Mouse (Mus musculus): ENCODE measurements at regions not wholly inside any gene's neighbourhood (a gene's known extent, or its start where the extent isn't known, plus 50 kb on each side); places are given as distances from the start of the nearest gene placed in this dataset.

DNA sequence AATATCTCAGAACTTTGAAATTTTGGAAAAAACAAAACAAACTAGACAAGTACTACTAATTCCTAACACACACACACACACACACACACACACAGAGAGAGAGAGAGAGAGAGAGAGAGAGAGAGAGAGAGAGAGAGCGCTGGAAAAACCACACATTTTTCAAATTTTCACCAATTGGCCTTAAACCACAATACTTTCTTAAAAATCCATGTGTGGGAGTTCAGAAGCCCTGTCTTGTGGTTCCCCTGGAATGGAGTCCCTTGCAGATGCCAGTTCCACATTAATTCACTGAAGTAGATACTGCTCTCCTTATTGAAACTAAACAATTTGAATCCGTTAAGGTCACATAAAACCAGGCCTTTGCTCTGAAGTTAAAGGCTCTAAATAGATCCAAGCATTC, 146.0 kb upstream of the Satb1 start:
- WGBS = 80% methylated on average over 2 of the region's 2 CpGs
- no peaks in the 10 kb centered on the region for H3K4me1 ChIP-seq
- ATAC-seq = no peak
- H3K4me3 ChIP-seq = no peak overlapping the region
- no peaks in the 10 kb centered on the region for H3K9me3 ChIP-seq (replicated peaks)
- no peak overlapping the region for H3K9ac ChIP-seq
- H3K27ac ChIP-seq = no peak overlapping the region
- H3K27me3 ChIP-seq = no peaks in the 10 kb centered on the region
- H3K36me3 ChIP-seq (ENCODE audit: poor library complexity, severe bottlenecking) = no peaks in the 10 kb centered on the region
- no peak overlapping the region for H3K4me2 ChIP-seq

DNA sequence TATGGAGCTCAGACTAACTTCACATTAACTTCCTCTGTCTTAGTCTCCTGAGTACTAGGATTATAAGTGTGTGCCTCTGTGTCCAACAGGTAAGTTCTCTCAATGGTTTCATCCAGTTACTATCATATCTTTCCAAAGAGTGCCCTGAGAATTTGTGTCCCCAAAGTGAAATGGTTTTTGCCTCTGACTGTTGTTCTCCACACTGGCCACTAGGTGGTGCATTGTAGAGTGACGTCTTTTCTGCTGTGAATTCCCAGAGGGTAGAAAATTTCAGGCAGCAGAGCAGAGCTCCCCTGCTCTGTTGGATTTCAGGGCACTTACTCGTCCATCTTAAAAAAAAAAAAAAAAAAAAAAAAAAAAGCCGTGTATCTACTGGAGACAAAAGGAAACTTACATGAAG, 138.4 kb upstream of the Satb1 start:
- no peaks in the 10 kb centered on the region for H3K9me3 ChIP-seq (replicated peaks)
- no peaks in the 10 kb centered on the region for H3K36me3 ChIP-seq (ENCODE audit: poor library complexity, severe bottlenecking)
- 46% methylated on average over 3 of the region's 3 CpGs for WGBS
- H3K4me1 ChIP-seq = no peaks in the 10 kb centered on the region
- no peaks in the 10 kb centered on the region for H3K27me3 ChIP-seq
- no peak for ATAC-seq
- no peak overlapping the region for H3K9ac ChIP-seq
- no peak overlapping the region for H3K4me2 ChIP-seq
- H3K27ac ChIP-seq = no peak overlapping the region
- H3K4me3 ChIP-seq = no peak overlapping the region

DNA sequence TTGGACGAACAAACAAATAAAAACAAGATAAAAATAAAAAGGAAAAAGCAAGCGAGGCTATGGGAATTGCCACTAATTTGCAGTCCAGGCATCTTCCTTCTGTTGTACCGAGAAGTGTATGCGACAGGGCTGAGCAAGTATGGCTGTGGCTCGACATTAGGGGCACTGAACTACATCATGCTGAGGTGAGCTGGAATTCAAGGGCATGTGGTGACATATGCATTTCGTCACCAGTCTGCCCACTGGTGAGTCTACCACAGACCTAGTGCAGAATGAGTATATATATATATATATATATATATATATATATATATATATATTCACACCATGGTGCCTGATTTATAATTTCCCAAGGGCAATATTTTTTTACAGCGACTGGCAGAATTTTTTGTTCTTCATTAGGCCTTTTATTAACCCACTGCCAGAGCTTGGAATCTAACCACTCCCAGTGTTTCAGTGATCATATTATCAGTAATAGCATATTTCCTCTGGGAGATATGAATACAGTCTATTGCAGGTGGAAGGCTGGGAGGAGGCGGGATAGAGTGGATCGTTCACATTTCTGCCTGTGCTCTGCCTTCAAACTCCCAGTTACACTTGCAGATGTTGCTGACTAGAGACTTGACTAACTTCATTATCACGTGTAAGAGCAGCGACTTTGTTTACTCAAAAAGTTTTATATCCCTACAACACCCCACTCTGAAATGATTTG, 133.6 kb upstream of the Satb1 start:
- H3K4me1 ChIP-seq = no peaks in the 10 kb centered on the region
- no peak overlapping the region for H3K4me2 ChIP-seq
- no peaks in the 10 kb centered on the region for H3K36me3 ChIP-seq (ENCODE audit: poor library complexity, severe bottlenecking)
- no peak overlapping the region for H3K9ac ChIP-seq
- WGBS = 85% methylated on average over 11 of the region's 11 CpGs
- ATAC-seq = no peak
- no peak overlapping the region for H3K4me3 ChIP-seq
- H3K27me3 ChIP-seq = no peaks in the 10 kb centered on the region
- no peak overlapping the region for H3K27ac ChIP-seq
- H3K9me3 ChIP-seq (replicated peaks) = no peaks in the 10 kb centered on the region

DNA sequence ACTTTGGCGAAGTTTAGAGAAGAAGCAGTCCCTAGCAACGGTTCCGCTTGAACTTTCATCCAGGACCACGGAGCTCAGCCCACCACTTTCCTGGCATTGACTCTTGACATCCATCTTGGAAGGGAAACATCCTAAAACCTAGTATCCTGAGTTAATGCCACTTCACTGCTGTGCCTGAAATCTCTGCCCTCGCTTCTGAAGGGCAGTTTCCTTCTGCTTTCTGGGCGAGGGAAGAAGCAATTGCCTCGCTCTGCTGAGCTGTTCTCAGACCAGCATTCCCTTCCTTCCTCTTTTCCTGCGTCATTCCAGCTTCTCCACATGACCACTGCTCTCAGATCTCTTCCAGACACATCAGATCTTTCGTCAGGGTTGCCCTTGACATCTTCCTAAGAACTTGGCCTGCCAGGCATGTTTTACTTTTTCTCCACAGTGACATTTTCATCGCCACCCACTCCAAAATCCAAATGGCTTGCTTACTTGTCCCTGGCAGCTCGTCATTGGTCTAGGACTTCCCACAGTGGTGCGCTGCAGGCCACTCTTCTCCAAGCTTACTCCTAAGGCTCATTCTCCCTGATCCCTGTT, 129.5 kb upstream of the Satb1 start:
- no peak for ATAC-seq
- Histone ChIP-seq H3K4me1 (no peaks in the 10 kb centered on the region), H3K9me3 (replicated peaks) (no peaks in the 10 kb centered on the region), H3K27ac (no peak overlapping the region), H3K27me3 (no peaks in the 10 kb centered on the region), H3K9ac (no peak overlapping the region), H3K4me3 (no peak overlapping the region), H3K36me3 (ENCODE audit: poor library complexity, severe bottlenecking) (no peaks in the 10 kb centered on the region), H3K4me2 (no peak overlapping the region)
- WGBS = 87% methylated on average over 12 of the region's 12 CpGs

DNA sequence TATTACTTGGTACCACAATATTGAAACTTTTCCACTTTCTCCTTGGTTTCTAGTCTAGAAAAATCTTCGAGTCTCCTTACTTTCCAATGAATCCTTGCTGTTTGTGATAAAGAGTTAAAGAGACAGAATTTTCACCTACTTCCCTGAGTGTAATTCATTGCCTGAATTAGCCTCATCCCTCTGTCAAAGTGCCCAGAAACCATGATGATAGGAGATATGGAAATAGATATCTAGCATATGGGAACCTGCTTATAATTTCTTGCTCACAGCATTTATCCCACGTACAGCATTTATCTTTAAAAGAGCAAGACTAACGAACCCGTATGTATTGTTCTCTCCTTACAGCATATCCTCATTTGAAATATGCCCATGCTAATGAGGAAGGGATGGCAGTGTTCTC, 128.2 kb upstream of the Satb1 start:
- Histone ChIP-seq H3K36me3 (ENCODE audit: poor library complexity, severe bottlenecking) (no peaks in the 10 kb centered on the region), H3K27me3 (no peaks in the 10 kb centered on the region)

DNA sequence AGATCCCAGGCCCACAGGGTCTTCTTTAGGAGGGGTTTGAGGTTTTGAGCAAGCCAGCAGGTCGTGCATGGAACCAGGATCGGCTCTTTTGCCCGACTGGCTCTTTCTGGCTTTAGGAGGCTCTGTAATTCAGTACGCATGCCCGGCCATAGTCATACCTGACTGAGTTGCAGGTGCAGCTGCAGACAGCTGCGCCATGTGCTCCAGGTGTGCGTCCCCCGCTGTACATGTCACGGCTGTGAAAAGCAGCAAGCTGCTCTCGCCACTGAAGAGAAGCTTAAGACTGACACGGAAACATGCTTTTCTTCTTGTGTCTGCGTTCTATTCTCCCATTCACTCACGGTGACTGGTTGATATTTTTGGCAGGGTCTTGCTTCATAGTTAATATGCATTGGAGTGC, 123.2 kb upstream of the Satb1 start:
- Histone ChIP-seq H3K9ac (no peak overlapping the region), H3K9me3 (replicated peaks) (no peaks in the 10 kb centered on the region), H3K27me3 (no peaks in the 10 kb centered on the region), H3K27ac (no peak overlapping the region), H3K36me3 (ENCODE audit: poor library complexity, severe bottlenecking) (no peaks in the 10 kb centered on the region), H3K4me2 (no peak overlapping the region), H3K4me1 (no peaks in the 10 kb centered on the region), H3K4me3 (no peak overlapping the region)
- ATAC-seq = no peak
- 88% methylated on average over 13 of the region's 13 CpGs for WGBS

More for the DNA sequence above, 128.2 kb upstream of the Satb1 start:
- no peak overlapping the region for H3K4me2 ChIP-seq
- H3K27ac ChIP-seq = no peak overlapping the region
- no peak for ATAC-seq
- no peak overlapping the region for H3K9ac ChIP-seq
- whole genome bisulfite sequencing = 75% methylated on average over 4 of the region's 4 CpGs
- H3K9me3 ChIP-seq (replicated peaks) = no peaks in the 10 kb centered on the region
- no peak overlapping the region for H3K4me3 ChIP-seq
- H3K4me1 ChIP-seq = no peaks in the 10 kb centered on the region

DNA sequence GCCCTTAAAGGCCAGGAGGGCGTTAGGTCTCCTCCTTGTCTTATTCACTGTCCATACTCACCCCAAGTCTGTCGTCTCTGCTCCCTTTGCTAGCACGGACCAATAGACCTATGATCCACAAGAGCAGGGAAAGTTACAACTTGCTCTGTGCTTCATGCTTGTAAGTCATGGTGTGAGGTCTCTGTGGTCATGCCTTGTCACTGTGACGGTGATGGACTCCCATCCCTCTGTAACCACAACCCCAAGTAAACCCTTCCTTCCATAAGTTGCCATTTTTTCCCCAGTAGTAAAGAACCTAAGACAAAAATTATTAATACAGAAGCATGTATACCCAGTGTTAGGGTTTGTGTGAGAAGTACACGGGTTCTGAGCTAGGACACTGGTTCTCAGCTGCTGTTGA, 104.6 kb upstream of the Satb1 start:
- Histone ChIP-seq H3K4me1 (no peaks in the 10 kb centered on the region), H3K4me2 (no peak overlapping the region), H3K9ac (no peak overlapping the region), H3K9me3 (replicated peaks) (no peaks in the 10 kb centered on the region), H3K4me3 (no peak overlapping the region), H3K27me3 (no peaks in the 10 kb centered on the region), H3K36me3 (ENCODE audit: poor library complexity, severe bottlenecking) (no peaks in the 10 kb centered on the region), H3K27ac (no peak overlapping the region)
- WGBS = 89% methylated on average over 5 of the region's 5 CpGs
- ATAC-seq = no peak

DNA sequence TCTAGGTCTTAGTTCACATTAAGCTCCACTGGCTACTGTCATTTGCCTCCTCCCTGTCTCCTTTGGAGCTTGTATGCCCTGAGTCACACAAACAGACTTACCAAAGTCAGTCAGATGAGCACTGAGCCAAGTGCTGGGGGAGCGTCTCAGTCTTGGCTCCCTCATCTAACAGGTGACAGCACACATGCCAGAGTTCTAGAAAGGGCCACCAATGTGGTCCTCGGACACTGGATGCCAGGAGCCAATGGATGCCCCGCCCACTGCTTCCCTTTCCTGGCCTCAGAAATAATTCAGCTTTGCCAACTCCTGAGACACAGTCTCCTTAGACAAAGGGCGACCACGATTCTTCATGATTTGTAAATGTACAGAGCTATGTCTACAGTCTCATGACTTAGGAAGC, 103.0 kb upstream of the Satb1 start:
- whole genome bisulfite sequencing = 83% methylated on average over 5 of the region's 5 CpGs
- ATAC-seq = no peak
- no peak overlapping the region for H3K4me3 ChIP-seq
- no peaks in the 10 kb centered on the region for H3K9me3 ChIP-seq (replicated peaks)
- no peaks in the 10 kb centered on the region for H3K36me3 ChIP-seq (ENCODE audit: poor library complexity, severe bottlenecking)
- no peaks in the 10 kb centered on the region for H3K4me1 ChIP-seq
- H3K4me2 ChIP-seq = no peak overlapping the region
- no peaks in the 10 kb centered on the region for H3K27me3 ChIP-seq
- no peak overlapping the region for H3K9ac ChIP-seq
- H3K27ac ChIP-seq = no peak overlapping the region

DNA sequence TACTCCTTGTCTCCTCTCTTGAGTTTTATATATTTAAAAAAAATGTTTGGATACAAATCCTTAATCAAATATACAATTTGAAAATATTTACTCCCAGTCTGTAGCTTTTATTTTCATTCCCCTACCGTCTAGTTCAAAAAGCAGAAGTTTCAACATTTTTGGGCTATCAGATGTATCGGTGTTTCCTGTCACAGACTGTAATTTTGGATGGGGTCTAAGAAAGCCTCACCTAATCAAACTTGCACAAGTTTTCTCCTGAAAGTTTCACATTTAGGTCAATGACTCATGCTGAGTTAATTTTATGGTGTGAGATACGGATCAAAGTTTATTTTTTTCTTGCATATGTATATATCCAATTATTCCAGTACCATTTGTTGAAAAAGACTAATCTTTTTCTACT, 93.3 kb upstream of the Satb1 start:
- Histone ChIP-seq H3K9ac (no peak overlapping the region), H3K27ac (no peak overlapping the region), H3K4me3 (no peak overlapping the region), H3K9me3 (replicated peaks) (no peaks in the 10 kb centered on the region), H3K27me3 (no peaks in the 10 kb centered on the region), H3K36me3 (ENCODE audit: poor library complexity, severe bottlenecking) (no peaks in the 10 kb centered on the region), H3K4me1 (no peaks in the 10 kb centered on the region), H3K4me2 (no peak overlapping the region)
- WGBS = 92% methylated on average over 3 of the region's 3 CpGs
- ATAC-seq = no peak

DNA sequence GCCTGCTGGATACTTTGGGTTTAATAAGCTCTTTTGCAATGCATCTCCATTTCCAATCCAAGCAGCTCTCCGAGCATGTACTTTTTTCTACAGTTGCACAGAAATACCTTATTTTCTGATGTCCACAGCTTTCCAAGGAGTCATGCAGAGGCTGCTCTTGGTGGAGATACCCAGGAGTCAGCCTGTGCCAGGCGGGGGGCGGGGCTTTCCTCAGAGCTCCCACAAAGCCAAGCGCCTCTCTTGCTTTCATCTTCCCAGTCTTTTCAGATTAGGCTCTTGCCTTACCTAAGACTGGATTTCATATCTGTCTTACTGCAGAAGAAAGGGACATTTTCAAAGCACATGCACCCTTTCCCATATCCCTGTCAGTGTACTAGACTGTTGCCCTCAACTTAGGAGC, 73.9 kb upstream of the Satb1 start:
- ATAC-seq = no peak
- WGBS = 71% methylated on average over 4 of the region's 4 CpGs
- Histone ChIP-seq H3K36me3 (ENCODE audit: poor library complexity, severe bottlenecking) (no peaks in the 10 kb centered on the region), H3K27ac (no peak overlapping the region), H3K4me1 (no peaks in the 10 kb centered on the region), H3K4me2 (no peak overlapping the region), H3K9ac (no peak overlapping the region), H3K27me3 (no peaks in the 10 kb centered on the region), H3K4me3 (no peak overlapping the region), H3K9me3 (replicated peaks) (no peaks in the 10 kb centered on the region)

DNA sequence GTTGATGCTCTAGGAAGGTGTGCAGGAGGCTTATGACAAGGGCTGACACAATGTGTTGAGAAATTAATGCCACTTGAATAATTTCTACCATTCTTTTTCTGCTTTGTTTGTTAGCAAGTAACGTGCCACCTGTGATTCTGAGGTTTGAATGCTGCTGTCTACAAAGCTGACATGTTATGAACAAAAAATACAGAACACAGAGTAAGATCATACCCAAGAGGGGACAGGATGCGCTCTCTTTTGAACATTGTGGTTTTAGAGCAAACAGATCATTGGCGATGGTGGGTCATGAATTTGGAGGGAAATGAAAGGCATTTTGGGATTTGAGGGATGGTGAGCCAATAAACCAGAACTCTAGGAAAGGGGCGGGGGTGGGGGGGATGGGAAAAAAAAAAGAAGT, 73.3 kb upstream of the Satb1 start:
- no peak for ATAC-seq
- 85% methylated on average over 4 of the region's 4 CpGs for WGBS

DNA sequence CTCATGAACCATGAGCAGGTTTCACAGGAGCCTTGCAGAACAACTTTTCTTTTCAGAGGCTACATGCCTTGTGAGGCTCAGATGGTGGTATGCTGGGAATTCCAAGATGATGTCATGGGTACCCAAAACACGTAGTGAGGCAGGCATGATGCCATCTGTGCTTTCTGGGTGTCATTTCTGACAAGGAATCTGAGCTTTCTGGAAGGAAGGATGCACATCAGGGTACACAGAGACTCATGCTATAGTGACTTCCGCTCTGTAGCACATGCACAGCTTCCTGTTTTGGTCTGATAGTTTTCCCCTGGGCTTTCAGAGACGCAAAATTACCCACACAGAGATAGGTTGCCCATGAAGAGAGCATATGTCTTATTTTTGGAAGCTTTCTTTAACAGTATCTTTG, 70.8 kb upstream of the Satb1 start:
- WGBS = 72% methylated on average over 3 of the region's 3 CpGs
- H3K36me3 ChIP-seq (ENCODE audit: poor library complexity, severe bottlenecking) = no peaks in the 10 kb centered on the region

More for the DNA sequence above, 73.3 kb upstream of the Satb1 start:
- Histone ChIP-seq H3K4me3 (no peak overlapping the region), H3K36me3 (ENCODE audit: poor library complexity, severe bottlenecking) (no peaks in the 10 kb centered on the region), H3K9me3 (replicated peaks) (no peaks in the 10 kb centered on the region), H3K4me2 (no peak overlapping the region), H3K9ac (no peak overlapping the region), H3K27me3 (no peaks in the 10 kb centered on the region), H3K27ac (no peak overlapping the region), H3K4me1 (no peaks in the 10 kb centered on the region)

DNA sequence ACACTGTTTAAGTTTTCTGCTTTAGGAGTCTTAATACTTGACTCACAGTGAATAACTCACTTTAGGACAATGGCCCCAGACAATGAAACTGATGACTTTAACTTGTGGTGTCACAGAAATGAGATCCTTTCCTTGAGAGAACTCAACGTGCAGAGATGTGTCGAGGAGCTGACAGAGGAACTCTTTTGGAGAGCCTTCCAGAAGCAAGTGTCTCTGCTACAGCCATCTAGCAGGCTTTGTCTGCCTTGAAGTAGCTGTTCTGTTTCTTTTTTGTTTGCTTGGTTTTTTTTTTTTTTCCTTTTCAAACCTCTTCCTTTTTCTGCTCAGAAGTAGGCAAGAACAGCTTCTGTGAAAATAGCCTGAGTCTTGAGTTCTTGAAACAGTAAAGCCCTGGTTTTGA, 66.3 kb upstream of the Satb1 start:
- Histone ChIP-seq H3K9ac (no peak overlapping the region), H3K4me3 (no peak overlapping the region), H3K9me3 (replicated peaks) (no peaks in the 10 kb centered on the region), H3K36me3 (ENCODE audit: poor library complexity, severe bottlenecking) (no peaks in the 10 kb centered on the region), H3K4me2 (no peak overlapping the region), H3K4me1 (no peaks in the 10 kb centered on the region), H3K27ac (no peak overlapping the region), H3K27me3 (no peaks in the 10 kb centered on the region)
- WGBS = 80% methylated on average over 2 of the region's 2 CpGs
- no peak for ATAC-seq

More for the DNA sequence above, 70.8 kb upstream of the Satb1 start:
- Histone ChIP-seq H3K4me3 (no peak overlapping the region), H3K27ac (no peak overlapping the region), H3K9me3 (replicated peaks) (no peaks in the 10 kb centered on the region), H3K4me1 (no peaks in the 10 kb centered on the region), H3K27me3 (no peaks in the 10 kb centered on the region), H3K9ac (no peak overlapping the region), H3K4me2 (no peak overlapping the region)
- no peak for ATAC-seq

Measured in forebrain, embryonic 13.5 days (tissue).